Mouse (Mus musculus): Measurements from ENCODE around the gene Rhbdd3.

Rhbdd3 gene

GRCm38 (mm10) chr11:5098736-5099542 lies at the start of gene Rhbdd3, which contains the start of gene Ewsr1:
TSS of gene Rhbdd3 (plus strand) at chr11:5098926.
TSS of gene Ewsr1 (minus strand) at chr11:5099266.
- peak; percentile 99 for DNase-seq (ENCODE audit: low spot score in 2 of 2)

GRCm38 (mm10) chr11:5051629-5052028 lies 47.1 kb upstream of the Rhbdd3 start:
- DNase-seq (ENCODE audit: low spot score in 2 of 2) = no peak

- DNase-seq (ENCODE audit: low spot score in 2 of 2) = no peak
Observed at GRCm38 (mm10) chr11:5052200-5052854, 46.4 kb upstream of the Rhbdd3 start.

GRCm38 (mm10) chr11:5054151-5054550 lies 44.6 kb upstream of the Rhbdd3 start:
- no peak for DNase-seq (ENCODE audit: low spot score in 2 of 2)

GRCm38 (mm10) chr11:5054874-5055273 lies 43.9 kb upstream of the Rhbdd3 start:
- no peak for DNase-seq (ENCODE audit: low spot score in 2 of 2)

GRCm38 (mm10) chr11:5055945-5056938 lies 42.5 kb upstream of the Rhbdd3 start:
- DNase-seq (ENCODE audit: low spot score in 2 of 2) = no peak

GRCm38 (mm10) chr11:5057064-5057463 lies 41.7 kb upstream of the Rhbdd3 start:
- DNase-seq (ENCODE audit: low spot score in 2 of 2) = no peak

GRCm38 (mm10) chr11:5057541-5057855 lies 41.2 kb upstream of the Rhbdd3 start:
- no peak for DNase-seq (ENCODE audit: low spot score in 2 of 2)

GRCm38 (mm10) chr11:5057856-5058641 lies 40.7 kb upstream of the Rhbdd3 start, which contains the start of gene Rasl10a:
TSS of gene Rasl10a (plus strand) at chr11:5058128.
- DNase-seq (ENCODE audit: low spot score in 2 of 2) = peak in 1 of 2 experiments; percentile 48

GRCm38 (mm10) chr11:5058783-5059182 lies 39.9 kb upstream of the Rhbdd3 start:
- DNase-seq (ENCODE audit: low spot score in 2 of 2) = no peak

GRCm38 (mm10) chr11:5059230-5059629 lies 39.5 kb upstream of the Rhbdd3 start:
- no peak for DNase-seq (ENCODE audit: low spot score in 2 of 2)

- DNase-seq (ENCODE audit: low spot score in 2 of 2) = no peak
Observed at GRCm38 (mm10) chr11:5059704-5060156, 39.0 kb upstream of the Rhbdd3 start.

GRCm38 (mm10) chr11:5060756-5061412 lies 37.8 kb upstream of the Rhbdd3 start:
- DNase-seq (ENCODE audit: low spot score in 2 of 2) = no peak

- DNase-seq (ENCODE audit: low spot score in 2 of 2) = no peak
Observed at GRCm38 (mm10) chr11:5061413-5062139, 37.1 kb upstream of the Rhbdd3 start.

- no peak for DNase-seq (ENCODE audit: low spot score in 2 of 2)
Observed at GRCm38 (mm10) chr11:5062326-5062725, 36.4 kb upstream of the Rhbdd3 start.

- DNase-seq (ENCODE audit: low spot score in 2 of 2) = no peak
Observed at GRCm38 (mm10) chr11:5062860-5063505, 35.7 kb upstream of the Rhbdd3 start.

GRCm38 (mm10) chr11:5063561-5064281 lies 35.0 kb upstream of the Rhbdd3 start:
- DNase-seq (ENCODE audit: low spot score in 2 of 2) = no peak

- no peak for DNase-seq (ENCODE audit: low spot score in 2 of 2)
Observed at GRCm38 (mm10) chr11:5064282-5065055, 34.3 kb upstream of the Rhbdd3 start.
